Mouse (Mus musculus): ENCODE data around the gene Klk1b22.

- TF ChIP-seq CTCF (IDR thresholded peaks at IDR 0.05; ENCODE audit: low read depth): no peak
- TF ChIP-seq EP300 (IDR thresholded peaks at IDR 0.05; ENCODE audit: low read depth): no peak
Observed at GRCm38 (mm10) chr7:44112373-44112772, at the start of gene Klk1b22.

Measured in liver, postnatal 0 days (tissue).